In genomic region chr10:30754825-30755457, GRCm38 (mm10) we compare ENCODE assay signal across 1 mouse cellular context.
TF ChIP-seq lines count a peak whose summit lies in the region.

No protein-coding gene starts in this region.

TF ChIP-seq in MEL, 35 proteins besides CTCF, POLR2A, EP300 and RAD21 (continued from another document):
- TF ChIP-seq POLR2AphosphoS2 (IDR thresholded peaks at IDR 0.05; ENCODE audit: low read length), result 0 out of 2 replicates have a peak, but pooled peaks have one; percentile 23
- TF ChIP-seq ZMIZ1 (IDR thresholded peaks at IDR 0.05; ENCODE audit: low read depth, low read length), result peak; percentile 50; the same call in 1 of the 2 replicates
- TF ChIP-seq ETS1 (IDR thresholded peaks at IDR 0.05; ENCODE audit: low read depth, low read length), result peak; percentile 91
- no peak for TF ChIP-seq KAT2A (conservative IDR thresholded peaks at IDR 0.05; ENCODE audit: low read depth, low read length)
- peak; percentile 97 for TF ChIP-seq TCF12 (IDR thresholded peaks at IDR 0.05; ENCODE audit: low read depth, low read length)
- no peak for TF ChIP-seq USF2 (IDR thresholded peaks at IDR 0.05; ENCODE audit: borderline replicate concordance in 1 of 2, insufficient read depth in 1 of 2, low read depth in 1 of 2, low read length in 2 of 2)
- no peak for TF ChIP-seq TBP (IDR thresholded peaks at IDR 0.05; ENCODE audit: low read depth, low read length)
